ENCODE assay signal across 8 mouse cellular contexts in genomic region chr3:41522226-41523005, GRCm38 (mm10). TPM values are rescaled to one million over a fixed set of nuclear protein-coding genes. Genes with fewer than 3 reads are reported as not detected.
DNase-seq lines count a peak whose midpoint lies in the region; TF ChIP-seq lines count a peak whose summit lies in the region.

No protein-coding gene starts in this region.

- DNase-seq in MEL-GATA-1-ER (ENCODE audit: extremely low read depth, low read depth) = peak; percentile 74
- DNase-seq in embryo, embryonic 11 days = peak; percentile 45
- peak; percentile 75 for DNase-seq in kidney, adult 2 months
- DNase-seq in lung, postnatal 14 days = peak; percentile 36
- no peak for DNase-seq in right cerebral cortex, adult 2 months (ENCODE audit: low spot score in 2 of 2)
- no peak for DNase-seq in thymus, postnatal 0 days (ENCODE audit: low spot score)
- DNase-seq in spleen, postnatal 14 days (ENCODE audit: low spot score in 2 of 2) = no peak
- no peak for DNase-seq in right cerebral cortex, postnatal 10 days (ENCODE audit: low spot score in 2 of 2)

- no peaks in the 10 kb centered on the region for H3K36me3 ChIP-seq in kidney, adult 2 months (ENCODE audit: control insufficient read depth, insufficient read depth, low read length)

- no peaks in the 10 kb centered on the region for H3K27me3 ChIP-seq in kidney, adult 2 months (replicated peaks; ENCODE audit: control insufficient read depth, insufficient read depth, low read length)

- H3K4me1 ChIP-seq in kidney, adult 2 months (ENCODE audit: control insufficient read depth, insufficient read depth, low read length) = peaks cover 11% of the 10 kb centered on the region

- no peak for TF ChIP-seq CTCF in kidney, adult 2 months (conservative IDR thresholded peaks at IDR 0.05; ENCODE audit: insufficient read depth, insufficient read length, low read depth, low read length)

- TF ChIP-seq POLR2A in kidney, adult 2 months (IDR thresholded peaks at IDR 0.05; ENCODE audit: low read depth, low read length) = no peak

- peak overlapping the region; percentile 15; the same call in 1 of the 2 replicates for H3K27ac ChIP-seq in kidney, adult 2 months (ENCODE audit: insufficient read depth, low read depth, low read length)

- H3K4me3 ChIP-seq in kidney, adult 2 months (ENCODE audit: insufficient read depth, low read depth, low read length) = no peak overlapping the region

- WGBS in kidney, adult 2 months = 34% methylated on average over 18 of the region's 18 CpGs

RNA-seq across cellular contexts. Expression of gene Jade1, which starts 33.1 kb away (rescaled TPM):
- 29.9 and 30.2 TPM in 2 replicates for polyA plus RNA-seq in kidney, adult 2 months (2012; rRNA removed)
- 19.8 and 20.1 TPM in 2 replicates for polyA plus RNA-seq in thymus, postnatal 0 days (2015; fragmentation: Nextera tagmentation; extraction: Ambion mirVana)

Comparison
In these comparisons a context has a peak if more than half of its experiments do, and no peak if none do; other contexts are left out.
1. DNase-seq: peak in MEL-GATA-1-ER (single experiment), embryo, embryonic 11 days (single experiment), kidney, adult 2 months (single experiment) and lung, postnatal 14 days (single experiment); none in right cerebral cortex, adult 2 months (0 of 2), thymus, postnatal 0 days (single experiment), spleen, postnatal 14 days (0 of 2) and right cerebral cortex, postnatal 10 days (0 of 2).